Mouse (Mus musculus) testis, adult 2 months (tissue): Measurements from ENCODE around the gene Hilpda.

Source experiments
- CTCF ChIP-seq: fragments of 200-500 bp; IDR thresholded peaks from 2 replicates; pipeline ENCODE4 v1.5.1; 2012; ENCODE audit warnings: low read depth, mild to moderate bottlenecking, inconsistent platforms, low read length, moderate library complexity; ENCODE audit not compliant: control insufficient read depth, insufficient read depth, insufficient replicate concordance
- POLR2A ChIP-seq: fragments of 200-500 bp; IDR thresholded peaks from 2 replicates; pipeline ENCODE4 v1.6.1; 2012; ENCODE audit warnings: low read depth, mild to moderate bottlenecking, inconsistent platforms, low read length, moderate library complexity; ENCODE audit not compliant: control insufficient read depth

DNA sequence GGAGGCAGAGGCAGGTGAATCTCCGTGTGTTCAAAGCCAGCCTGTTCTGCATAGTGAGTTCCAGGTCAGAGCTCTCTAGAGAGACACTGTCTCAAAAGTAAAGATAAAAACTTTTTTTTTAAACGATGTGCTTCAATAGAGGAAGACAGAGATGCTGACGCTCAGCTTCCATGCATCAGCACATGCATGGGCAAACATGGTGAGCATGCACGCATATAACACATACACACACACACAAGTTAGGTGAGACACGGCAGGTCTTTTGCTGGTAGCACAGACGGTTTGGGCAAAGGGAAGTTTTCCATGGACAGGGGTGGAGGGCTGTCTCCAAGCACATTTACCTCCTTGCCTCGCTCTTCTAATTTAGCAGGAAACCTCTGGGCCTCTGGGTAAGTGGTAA, 49.9 kb downstream of the Hilpda start:
- TF ChIP-seq CTCF (no peak), POLR2A (no peak)
